ENCODE assay signal across 27 mouse cellular contexts in the genomic region with DNA sequence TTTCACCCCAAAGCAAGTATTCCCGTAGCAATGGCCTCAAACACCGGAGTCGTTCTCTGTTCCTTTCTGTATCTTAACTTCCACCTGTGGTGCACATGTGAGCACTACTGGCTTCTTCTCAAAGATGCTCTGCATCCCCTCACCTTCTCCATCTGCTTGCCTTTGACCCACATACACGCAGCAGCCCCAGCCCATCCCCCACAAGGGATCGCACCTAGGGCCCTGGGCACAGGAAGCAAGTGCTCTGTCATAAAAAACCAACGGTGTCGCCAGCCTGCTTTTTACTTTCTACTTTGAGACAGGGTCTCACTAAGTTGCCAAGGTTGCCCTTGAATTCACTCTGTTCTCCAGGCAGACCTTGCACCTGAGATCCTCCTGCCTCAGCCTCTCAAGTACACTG.
DNase-seq lines count a peak whose midpoint lies in the region; ATAC-seq lines count a peak whose summit lies in the region.
"Had no signal": no experiment of that assay in that cellular context is flagged by ENCODE, and none has a peak within 500 bp of the region (broad histone marks: within the 10 kb centered on the region; RNA-seq: fewer than 3 reads in every experiment).

No protein-coding gene starts in this region.

- peaks cover 6% of the 10 kb centered on the region; the same call in 1 of the 2 replicates for H3K36me3 ChIP-seq in heart, embryonic 10.5 days
- no peaks in the 10 kb centered on the region for H3K36me3 ChIP-seq in heart, embryonic 16.5 days (ENCODE audit: control insufficient read depth, insufficient read depth)
- H3K36me3 ChIP-seq in forebrain, embryonic 16.5 days (ENCODE audit: control insufficient read depth, insufficient read depth) = no peaks in the 10 kb centered on the region
- H3K36me3 ChIP-seq: limb, embryonic 10.5 days; limb, embryonic 15.5 days; liver, embryonic 13.5 days; midbrain, embryonic 12.5 days; neural tube, embryonic 12.5 days had no signal

- WGBS in heart, embryonic 10.5 days = 81% methylated on average over 7 of the region's 7 CpGs
- 76% methylated on average over 7 of the region's 7 CpGs for WGBS in heart, embryonic 16.5 days
- 91% methylated on average over 7 of the region's 7 CpGs for WGBS in forebrain, embryonic 16.5 days

- H3K9ac ChIP-seq in heart, embryonic 16.5 days (ENCODE audit: low read length) = no peak overlapping the region
- no peak overlapping the region for H3K9ac ChIP-seq in forebrain, embryonic 16.5 days (replicated peaks; ENCODE audit: low read depth, low read length)
- H3K9ac ChIP-seq: forebrain, embryonic 13.5 days; hindbrain, embryonic 14.5 days; limb, embryonic 15.5 days; liver, embryonic 13.5 days; midbrain, embryonic 12.5 days; neural tube, embryonic 12.5 days had no signal

- no peak overlapping the region for H3K4me3 ChIP-seq in heart, embryonic 10.5 days
- H3K4me3 ChIP-seq in heart, embryonic 16.5 days (ENCODE audit: low read length) = no peak overlapping the region
- no peak overlapping the region for H3K4me3 ChIP-seq in forebrain, embryonic 16.5 days (replicated peaks; ENCODE audit: low read length)
- H3K4me3 ChIP-seq: forebrain, embryonic 13.5 days; limb, embryonic 10.5 days; limb, embryonic 15.5 days; liver, embryonic 13.5 days; megakaryocyte, embryonic 14.5 days; midbrain, embryonic 12.5 days; myocyte; neural tube, embryonic 12.5 days had no signal

- H3K4me2 ChIP-seq in heart, embryonic 16.5 days (ENCODE audit: low read depth, low read length) = no peak overlapping the region
- no peak overlapping the region for H3K4me2 ChIP-seq in forebrain, embryonic 16.5 days (ENCODE audit: low read length)
- H3K4me2 ChIP-seq: forebrain, embryonic 13.5 days; hindbrain, embryonic 14.5 days; limb, embryonic 15.5 days; liver, embryonic 13.5 days; midbrain, embryonic 12.5 days; neural tube, embryonic 12.5 days had no signal

- no peaks in the 10 kb centered on the region for H3K27me3 ChIP-seq in heart, embryonic 10.5 days (ENCODE audit: insufficient read depth, poor library complexity, severe bottlenecking)
- no peaks in the 10 kb centered on the region for H3K27me3 ChIP-seq in heart, embryonic 16.5 days (ENCODE audit: control insufficient read depth, insufficient read depth, low read length)
- no peaks in the 10 kb centered on the region for H3K27me3 ChIP-seq in forebrain, embryonic 16.5 days (replicated peaks; ENCODE audit: control insufficient read depth, insufficient read depth, low read length)
- H3K27me3 ChIP-seq: forebrain, embryonic 13.5 days; limb, embryonic 15.5 days; liver, embryonic 13.5 days; midbrain, embryonic 12.5 days; neural tube, embryonic 12.5 days had no signal

- no peak for DNase-seq in heart, embryonic 10.5 days (ENCODE audit: low spot score)
- DNase-seq in heart, adult 8-10 months (ENCODE audit: low spot score) = no peak
- DNase-seq in heart, adult 9 months (ENCODE audit: low spot score in 2 of 2) = no peak
- peak; percentile 68 for DNase-seq in thymus, postnatal 14 days
- DNase-seq in right cerebral cortex, postnatal 36 days (ENCODE audit: low spot score in 2 of 2) = no peak
- DNase-seq: adrenal gland, postnatal 36 days; cerebellum, adult 18-20 months; cerebellum, postnatal 14 days; gastrocnemius, postnatal 14 days; kidney, adult 9 months; kidney, postnatal 10 days; liver, embryonic 13.5 days; lung, adult 18-20 months; lung, postnatal 4 days; right cerebral cortex, adult 18-20 months; right cerebral cortex, postnatal 4 days had no signal

- H3K9me3 ChIP-seq in heart, embryonic 10.5 days = no peaks in the 10 kb centered on the region
- H3K9me3 ChIP-seq in heart, embryonic 16.5 days (replicated peaks; ENCODE audit: control insufficient read depth, low read length) = no peaks in the 10 kb centered on the region
- H3K9me3 ChIP-seq in forebrain, embryonic 16.5 days (ENCODE audit: control insufficient read depth, low read length) = no peaks in the 10 kb centered on the region
- H3K9me3 ChIP-seq: forebrain, embryonic 13.5 days; limb, embryonic 10.5 days; limb, embryonic 15.5 days; liver, embryonic 13.5 days; megakaryocyte, embryonic 14.5 days; midbrain, embryonic 12.5 days; neural tube, embryonic 12.5 days had no signal

- H3K27ac ChIP-seq in heart, embryonic 10.5 days = peak overlapping the region; percentile 81; the same call in 1 of the 2 replicates
- peak overlapping the region; percentile 59 for H3K27ac ChIP-seq in heart, embryonic 16.5 days (ENCODE audit: low read length)
- H3K27ac ChIP-seq in forebrain, embryonic 16.5 days (ENCODE audit: low read length) = no peak overlapping the region
- H3K27ac ChIP-seq: forebrain, embryonic 13.5 days; hindbrain, embryonic 14.5 days; limb, embryonic 10.5 days; limb, embryonic 15.5 days; liver, embryonic 13.5 days; midbrain, embryonic 12.5 days; neural tube, embryonic 12.5 days had no signal

- ATAC-seq in heart, embryonic 16.5 days (replicated peaks; ENCODE audit: extremely low read depth, insufficient read depth, low FRiP score) = no peak
- no peak for ATAC-seq in forebrain, embryonic 16.5 days
- ATAC-seq: forebrain, embryonic 13.5 days; lung, postnatal 0 days had no signal

- H3K4me1 ChIP-seq in heart, embryonic 10.5 days = peaks cover 97% of the 10 kb centered on the region
- peaks cover 92% of the 10 kb centered on the region for H3K4me1 ChIP-seq in heart, embryonic 16.5 days (ENCODE audit: control insufficient read depth, insufficient read depth, low read length)
- peaks cover 15% of the 10 kb centered on the region for H3K4me1 ChIP-seq in forebrain, embryonic 16.5 days (replicated peaks; ENCODE audit: control insufficient read depth, insufficient read depth, low read length)
